Mouse (Mus musculus): ENCODE measurements around the gene Lrch3. TPM values are rescaled to one million over a fixed set of nuclear protein-coding genes. Genes with fewer than 3 reads are reported as not detected.
A peak's percentile ranks its signal among the peaks of the same experiment; 100 is the strongest.

Lrch3 gene
- polyA plus RNA-seq, 1 experiment from 2014 or later, result 49.8 TPM

GRCm38 (mm10) chr16:32877343-32878156, 36.4 kb upstream of the Lrch3 start, which contains the start of the genes Fyttd1 and Rubcn:
Fyttd1 (plus strand) TSS chr16:32877500.
Rubcn (minus strand) TSS chr16:32877766.
- H3K27ac ChIP-seq (ENCODE audit: low read depth, low read length), result peak within 1 kb of the TSS; percentile 80
- H3K36me3 ChIP-seq (ENCODE audit: control insufficient read depth, insufficient read depth, low read length), result no peaks in the 10 kb centered on the region
- peak within 1 kb of the TSS; percentile 81 for H3K4me2 ChIP-seq (ENCODE audit: low read depth, low read length)
- ATAC-seq (ENCODE audit: low read depth), result peak; percentile 97
- peak within 1 kb of the TSS; percentile 82 for H3K9ac ChIP-seq (replicated peaks; ENCODE audit: low read depth, low read length)
- peaks cover 2% of the 10 kb centered on the region; the same call in 1 of the 2 replicates for H3K27me3 ChIP-seq (ENCODE audit: control insufficient read depth, insufficient read depth, low read length)
- peak within 1 kb of the TSS; percentile 85 for H3K4me3 ChIP-seq (ENCODE audit: low read depth, low read length)
- H3K4me1 ChIP-seq (ENCODE audit: control insufficient read depth, insufficient read depth, low read length), result peaks cover 16% of the 10 kb centered on the region
- under 1% methylated on average over 74 of the region's 83 CpGs for WGBS
- H3K9me3 ChIP-seq (ENCODE audit: control insufficient read depth, low read length), result no peaks in the 10 kb centered on the region

- peak; percentile 45 for ATAC-seq (ENCODE audit: low read depth)
- H3K4me1 ChIP-seq (ENCODE audit: control insufficient read depth, insufficient read depth, low read length), result peaks cover 16% of the 10 kb centered on the region
- H3K36me3 ChIP-seq (ENCODE audit: control insufficient read depth, insufficient read depth, low read length), result no peaks in the 10 kb centered on the region
- H3K4me3 ChIP-seq (ENCODE audit: low read depth, low read length), result peak overlapping the region; percentile 85
- H3K27me3 ChIP-seq (ENCODE audit: control insufficient read depth, insufficient read depth, low read length), result peaks cover 2% of the 10 kb centered on the region; the same call in 1 of the 2 replicates
- H3K9ac ChIP-seq (replicated peaks; ENCODE audit: low read depth, low read length), result peak overlapping the region; percentile 82
- H3K9me3 ChIP-seq (ENCODE audit: control insufficient read depth, low read length), result no peaks in the 10 kb centered on the region
- peak overlapping the region; percentile 81 for H3K4me2 ChIP-seq (ENCODE audit: low read depth, low read length)
- peak overlapping the region; percentile 80 for H3K27ac ChIP-seq (ENCODE audit: low read depth, low read length)
- WGBS, result 2% methylated on average over 31 of the region's 34 CpGs
Measured at GRCm38 (mm10) chr16:32878157-32878598, 35.7 kb upstream of the Lrch3 start.

GRCm38 (mm10) chr16:32878972-32879926, 34.7 kb upstream of the Lrch3 start:
- 80% methylated on average over 14 of the region's 14 CpGs for WGBS
- Histone ChIP-seq H3K27ac (ENCODE audit: low read depth, low read length) (no peak overlapping the region), H3K4me1 (ENCODE audit: control insufficient read depth, insufficient read depth, low read length) (peaks cover 16% of the 10 kb centered on the region), H3K4me2 (ENCODE audit: low read depth, low read length) (peak overlapping the region; percentile 81), H3K9ac (replicated peaks; ENCODE audit: low read depth, low read length) (no peak overlapping the region), H3K9me3 (ENCODE audit: control insufficient read depth, low read length) (no peaks in the 10 kb centered on the region), H3K36me3 (ENCODE audit: control insufficient read depth, insufficient read depth, low read length) (no peaks in the 10 kb centered on the region), H3K4me3 (ENCODE audit: low read depth, low read length) (peak overlapping the region; percentile 85; the same call in 1 of the 2 replicates), H3K27me3 (ENCODE audit: control insufficient read depth, insufficient read depth, low read length) (peaks cover 2% of the 10 kb centered on the region; the same call in 1 of the 2 replicates)
- ATAC-seq (ENCODE audit: low read depth), result no peak

DNA sequence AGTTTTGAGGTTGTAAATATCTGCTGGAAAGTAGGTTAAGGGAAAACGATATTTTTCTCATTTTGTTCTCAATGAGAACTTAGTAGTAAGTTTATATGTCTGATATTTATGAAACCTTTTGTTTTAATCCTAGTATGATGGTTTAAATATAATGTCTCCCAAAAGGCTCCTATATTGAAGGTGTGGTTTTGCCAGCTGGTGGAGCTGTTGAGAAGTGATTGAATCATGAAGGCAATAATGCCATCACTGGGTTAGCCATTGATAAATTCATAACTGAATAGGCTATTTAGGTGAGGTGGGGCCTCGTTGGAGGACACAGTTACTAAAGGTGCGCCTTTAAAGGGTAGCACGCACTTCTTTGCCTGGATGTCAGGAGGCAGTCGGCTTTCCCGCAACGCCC, 32.4 kb upstream of the Lrch3 start:
- Histone ChIP-seq H3K27me3 (ENCODE audit: control insufficient read depth, insufficient read depth, low read length) (peaks cover 2% of the 10 kb centered on the region; the same call in 1 of the 2 replicates), H3K36me3 (ENCODE audit: control insufficient read depth, insufficient read depth, low read length) (peaks cover 6% of the 10 kb centered on the region; the same call in 1 of the 2 replicates), H3K4me1 (ENCODE audit: control insufficient read depth, insufficient read depth, low read length) (peaks cover 16% of the 10 kb centered on the region), H3K4me2 (ENCODE audit: low read depth, low read length) (no peak overlapping the region), H3K9ac (replicated peaks; ENCODE audit: low read depth, low read length) (no peak overlapping the region), H3K4me3 (ENCODE audit: low read depth, low read length) (no peak overlapping the region), H3K27ac (ENCODE audit: low read depth, low read length) (no peak overlapping the region), H3K9me3 (ENCODE audit: control insufficient read depth, low read length) (no peaks in the 10 kb centered on the region)
- WGBS, result 81% methylated on average over 7 of the region's 7 CpGs
- no peak for ATAC-seq (ENCODE audit: low read depth)

DNA sequence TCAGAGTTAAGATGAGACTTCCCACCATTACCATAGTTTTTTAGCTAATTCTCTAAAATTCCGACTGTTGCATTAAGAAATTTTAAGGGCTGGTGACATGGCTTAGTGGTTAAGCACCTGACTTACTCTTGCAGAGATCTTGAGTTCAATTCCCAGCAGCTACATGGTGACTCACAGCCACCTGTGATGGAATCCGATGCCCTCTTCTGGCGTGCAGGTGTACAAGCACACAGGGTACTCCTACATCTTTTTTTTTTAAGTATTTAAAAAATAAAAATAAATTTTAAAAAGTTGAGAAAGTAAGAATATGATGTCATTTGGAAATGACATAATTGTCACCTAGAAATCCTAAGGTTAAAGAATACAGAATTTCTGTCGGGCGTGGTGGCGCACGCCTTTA, 25.9 kb upstream of the Lrch3 start:
- Histone ChIP-seq H3K9ac (replicated peaks; ENCODE audit: low read depth, low read length) (no peak overlapping the region), H3K27ac (ENCODE audit: low read depth, low read length) (no peak overlapping the region), H3K4me1 (ENCODE audit: control insufficient read depth, insufficient read depth, low read length) (no peaks in the 10 kb centered on the region), H3K4me3 (ENCODE audit: low read depth, low read length) (no peak overlapping the region), H3K27me3 (ENCODE audit: control insufficient read depth, insufficient read depth, low read length) (no peaks in the 10 kb centered on the region), H3K4me2 (ENCODE audit: low read depth, low read length) (no peak overlapping the region), H3K36me3 (ENCODE audit: control insufficient read depth, insufficient read depth, low read length) (peaks cover 33% of the 10 kb centered on the region), H3K9me3 (ENCODE audit: control insufficient read depth, low read length) (no peaks in the 10 kb centered on the region)
- whole genome bisulfite sequencing, result 92% methylated on average over 7 of the region's 7 CpGs
- ATAC-seq (ENCODE audit: low read depth), result no peak

GRCm38 (mm10) chr16:32889881-32890280, 24.0 kb upstream of the Lrch3 start:
- H3K4me1 ChIP-seq (ENCODE audit: control insufficient read depth, insufficient read depth, low read length), result no peaks in the 10 kb centered on the region
- no peak for ATAC-seq (ENCODE audit: low read depth)
- no peaks in the 10 kb centered on the region for H3K27me3 ChIP-seq (ENCODE audit: control insufficient read depth, insufficient read depth, low read length)
- peaks cover 45% of the 10 kb centered on the region for H3K36me3 ChIP-seq (ENCODE audit: control insufficient read depth, insufficient read depth, low read length)
- WGBS, result 65% methylated on average over 2 of the region's 2 CpGs
- H3K4me2 ChIP-seq (ENCODE audit: low read depth, low read length), result no peak overlapping the region
- no peak overlapping the region for H3K27ac ChIP-seq (ENCODE audit: low read depth, low read length)
- no peak overlapping the region for H3K9ac ChIP-seq (replicated peaks; ENCODE audit: low read depth, low read length)
- no peak overlapping the region for H3K4me3 ChIP-seq (ENCODE audit: low read depth, low read length)
- H3K9me3 ChIP-seq (ENCODE audit: control insufficient read depth, low read length), result no peaks in the 10 kb centered on the region

DNA sequence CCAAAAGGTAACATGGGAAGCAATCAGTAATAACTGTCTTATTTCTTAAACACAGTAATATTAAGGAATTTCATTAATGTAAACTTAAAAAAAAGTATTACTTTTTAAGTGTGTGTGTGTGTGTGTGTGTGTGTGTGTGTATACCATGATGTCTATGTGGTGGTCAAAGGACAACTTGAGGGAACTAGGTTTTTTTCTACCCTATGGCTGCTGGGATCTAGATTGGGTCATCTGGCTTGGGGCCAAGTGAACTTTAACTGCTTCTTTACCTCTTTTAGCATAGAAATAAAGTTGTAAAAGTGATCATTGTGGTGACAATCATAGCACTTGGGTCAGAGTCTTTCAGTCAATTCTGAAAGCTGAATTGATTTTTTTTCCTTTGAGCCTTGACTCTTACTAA, 17.8 kb upstream of the Lrch3 start:
- Histone ChIP-seq H3K9ac (replicated peaks; ENCODE audit: low read depth, low read length) (no peak overlapping the region), H3K4me3 (ENCODE audit: low read depth, low read length) (no peak overlapping the region), H3K27me3 (ENCODE audit: control insufficient read depth, insufficient read depth, low read length) (no peaks in the 10 kb centered on the region), H3K4me2 (ENCODE audit: low read depth, low read length) (no peak overlapping the region), H3K36me3 (ENCODE audit: control insufficient read depth, insufficient read depth, low read length) (peaks cover 42% of the 10 kb centered on the region), H3K4me1 (ENCODE audit: control insufficient read depth, insufficient read depth, low read length) (no peaks in the 10 kb centered on the region), H3K27ac (ENCODE audit: low read depth, low read length) (no peak overlapping the region), H3K9me3 (ENCODE audit: control insufficient read depth, low read length) (no peaks in the 10 kb centered on the region)
- no peak for ATAC-seq (ENCODE audit: low read depth)

- Histone ChIP-seq H3K27me3 (ENCODE audit: control insufficient read depth, insufficient read depth, low read length) (no peaks in the 10 kb centered on the region), H3K4me2 (ENCODE audit: low read depth, low read length) (no peak overlapping the region), H3K9me3 (ENCODE audit: control insufficient read depth, low read length) (no peaks in the 10 kb centered on the region), H3K4me1 (ENCODE audit: control insufficient read depth, insufficient read depth, low read length) (no peaks in the 10 kb centered on the region), H3K36me3 (ENCODE audit: control insufficient read depth, insufficient read depth, low read length) (peaks cover 20% of the 10 kb centered on the region), H3K4me3 (ENCODE audit: low read depth, low read length) (no peak overlapping the region), H3K27ac (ENCODE audit: low read depth, low read length) (no peak overlapping the region), H3K9ac (replicated peaks; ENCODE audit: low read depth, low read length) (no peak overlapping the region)
- no peak for ATAC-seq (ENCODE audit: low read depth)
- 90% methylated on average over 2 of the region's 2 CpGs for WGBS
Measured at GRCm38 (mm10) chr16:32901360-32902050, 12.4 kb upstream of the Lrch3 start.

Measured in neural tube, embryonic 14.5 days (tissue).